Mouse (Mus musculus) ES-E14 (cell line): ENCODE data around the gene Pan2.

Experiments used
- CHD2 ChIP-seq: IDR thresholded peaks from 2 replicates; pipeline ENCODE4 v1.6.1; 2014; ENCODE audit warnings: mild to moderate bottlenecking, low read depth, low read length, inconsistent platforms
- HCFC1 ChIP-seq: IDR thresholded peaks from 2 replicates; pipeline ENCODE4 v1.6.1; 2012; ENCODE audit warnings: low read length, inconsistent platforms, borderline replicate concordance; ENCODE audit not compliant: insufficient read depth
- MAFK ChIP-seq: IDR thresholded peaks from 2 replicates; pipeline ENCODE4 v1.6.1; 2014; ENCODE audit warnings: mild to moderate bottlenecking, low read depth, low read length, inconsistent platforms; ENCODE audit not compliant: insufficient read depth
- ZC3H11A ChIP-seq: IDR thresholded peaks from 2 replicates; pipeline ENCODE4 v1.6.1; 2012; ENCODE audit warnings: low read depth, mild to moderate bottlenecking, inconsistent platforms, low read length, borderline replicate concordance

DNA sequence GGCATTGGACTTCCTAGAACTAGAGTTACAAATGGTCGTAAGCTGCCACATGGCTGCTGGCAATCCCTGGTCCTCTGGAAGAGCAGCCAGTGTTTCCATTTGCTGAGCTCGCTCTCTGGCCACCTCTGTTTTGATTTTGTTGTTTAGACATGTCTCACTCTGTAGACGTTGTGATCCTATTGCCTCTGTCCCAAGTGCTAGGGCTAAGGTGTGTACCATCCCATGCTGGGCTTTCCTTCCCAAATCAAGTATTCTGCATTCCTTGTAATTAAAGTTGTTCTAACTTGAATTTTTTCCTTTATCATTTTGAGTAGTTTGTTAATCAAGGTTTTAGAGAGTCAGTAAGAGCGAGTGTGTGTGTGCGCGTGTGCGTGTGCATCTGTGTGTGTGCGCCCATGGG is 44.4 kb downstream of the Pan2 start:
- TF ChIP-seq HCFC1 (no peak), ZC3H11A (no peak), MAFK (no peak), CHD2 (no peak)
